Mouse (Mus musculus): ENCODE results near the gene Gm28048. TPM values are rescaled to one million over a fixed set of nuclear protein-coding genes. Genes with fewer than 3 reads are reported as not detected.
A peak's percentile ranks its signal among the peaks of the same experiment; 100 is the strongest.

Gene Gm28048
- total RNA-seq, 2 experiments from 2014 or later: 11.3 to 16.0 TPM

DNA sequence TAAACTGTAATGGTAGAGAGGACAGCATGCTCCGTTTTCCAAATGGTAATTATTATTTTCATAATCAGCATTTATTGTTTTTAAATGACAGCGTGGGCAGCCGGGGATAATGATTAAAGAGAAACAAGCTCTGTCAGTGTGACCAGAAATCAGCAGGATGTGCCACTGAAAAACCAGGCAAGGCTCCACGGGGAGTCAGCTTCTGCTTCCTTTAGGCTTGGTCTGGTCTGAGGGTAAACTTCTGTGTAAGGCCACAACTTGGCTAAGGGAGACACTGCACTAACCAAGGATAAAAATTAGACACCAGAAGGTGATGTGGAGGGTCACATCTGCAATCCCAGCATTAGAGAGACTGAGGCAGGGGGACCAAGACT, 109.6 kb downstream of the Gm28048 start:
- DNase-seq (ENCODE audit: low spot score in 2 of 2): no peak
- intact Hi-C loops (cut with DNase I): no loop called here

DNA sequence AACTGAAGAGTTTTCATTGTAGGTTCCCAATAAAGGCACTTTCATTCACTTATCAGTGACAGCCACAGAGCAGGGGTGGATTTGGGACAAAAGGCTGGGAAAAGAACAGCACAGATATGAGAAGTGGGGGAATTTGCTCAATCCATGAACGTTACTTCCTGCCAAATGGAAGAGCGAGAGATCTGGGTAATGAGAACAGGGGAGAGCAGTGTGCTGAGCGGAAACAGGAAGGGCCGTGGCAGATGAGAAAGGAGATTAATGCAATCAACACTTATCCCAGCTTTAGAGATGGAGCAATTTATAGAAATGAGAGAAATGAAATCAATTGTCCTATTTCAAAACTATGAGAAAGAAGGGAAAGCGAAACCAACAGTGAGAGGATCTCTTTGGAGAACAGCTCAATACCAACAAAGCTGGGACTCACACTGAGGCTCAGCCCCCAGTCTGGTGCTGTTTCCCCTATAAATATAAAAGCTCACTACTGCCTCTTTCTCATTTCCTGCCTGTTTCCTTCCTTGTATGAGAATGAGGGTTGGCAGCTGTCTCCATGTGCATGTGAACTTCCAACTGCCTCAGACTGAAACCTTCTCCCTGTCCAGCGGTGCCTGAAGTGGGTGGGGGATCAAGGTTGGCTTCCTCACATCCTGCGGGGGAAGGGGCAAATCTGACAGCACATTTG, 110.1 kb downstream of the Gm28048 start:
- intact Hi-C loops (cut with DNase I): no loop called here
- no peak for DNase-seq (ENCODE audit: low spot score in 2 of 2)

DNA sequence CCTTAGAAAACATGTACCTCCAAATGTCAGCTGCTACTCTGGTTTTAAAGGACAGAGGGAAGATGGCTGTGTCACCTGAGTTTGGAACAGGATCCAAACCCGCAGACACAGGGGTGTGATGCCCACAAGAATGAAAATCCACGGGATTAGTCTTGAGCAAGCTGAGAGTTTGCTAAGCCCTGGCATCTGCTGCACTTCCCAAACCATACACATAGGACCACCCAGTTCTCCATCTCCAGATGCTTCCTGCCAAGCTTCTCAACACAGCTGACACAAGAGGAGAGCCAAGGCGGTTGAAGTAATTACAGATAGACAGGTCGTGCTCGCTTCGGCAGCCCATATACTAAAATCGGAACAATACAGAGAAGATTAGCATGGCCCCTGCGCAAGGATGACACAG, 113.3 kb downstream of the Gm28048 start:
- no peak for DNase-seq (ENCODE audit: low spot score in 2 of 2)
- intact Hi-C loops (cut with DNase I): no loop called here

DNA sequence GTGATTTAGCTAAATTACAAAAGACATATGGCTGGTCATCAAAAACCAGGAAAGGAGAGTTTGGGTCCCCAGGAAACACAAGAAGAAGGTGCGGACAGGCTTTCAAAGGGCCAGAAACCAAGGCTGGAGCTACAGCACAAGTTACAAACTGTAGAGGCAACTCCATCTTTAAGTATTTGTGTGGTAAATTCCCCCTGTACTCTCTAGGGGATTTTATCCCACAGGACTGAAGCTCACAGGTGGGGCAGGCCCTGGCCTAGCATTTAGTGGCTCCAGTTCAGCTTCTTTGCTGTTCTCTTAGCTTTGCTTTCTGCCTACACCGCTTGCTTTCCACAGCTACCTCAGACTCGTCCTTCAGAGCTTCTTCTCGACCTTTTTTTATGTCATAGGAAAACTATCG, 114.2 kb downstream of the Gm28048 start:
- intact Hi-C loops (cut with DNase I): no loop called here
- no peak for DNase-seq (ENCODE audit: low spot score in 2 of 2)

DNA sequence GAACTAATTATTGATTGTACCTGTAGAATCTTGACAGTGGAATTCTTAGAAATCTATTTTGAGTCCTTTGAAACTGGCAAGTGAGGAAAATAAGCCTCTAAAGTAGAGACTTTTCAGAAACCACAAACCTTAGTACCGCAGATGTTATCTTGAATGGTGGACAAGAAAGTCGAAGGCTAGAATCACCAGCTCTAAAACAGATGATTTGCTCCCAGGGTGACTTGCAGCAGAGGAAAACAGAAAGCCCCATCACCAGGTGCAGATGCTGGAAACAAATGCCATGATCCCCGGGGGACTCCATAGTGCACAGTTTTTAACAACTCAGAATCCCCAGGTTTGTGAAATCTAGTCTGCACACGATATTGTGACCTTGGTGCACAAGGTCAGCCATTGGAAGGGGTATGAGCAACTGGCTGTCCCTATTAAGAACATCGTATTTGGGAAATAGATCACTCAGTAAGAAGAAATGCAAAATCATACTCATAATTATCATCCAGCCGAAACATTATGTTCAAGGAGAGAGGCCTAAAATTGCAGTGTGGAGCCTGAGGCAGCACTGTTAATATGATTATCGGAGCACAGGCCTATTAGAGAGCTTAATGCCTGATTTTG, 116.1 kb downstream of the Gm28048 start:
- no peak for DNase-seq (ENCODE audit: low spot score in 2 of 2)
- intact Hi-C loops (cut with DNase I): no loop called here

DNA sequence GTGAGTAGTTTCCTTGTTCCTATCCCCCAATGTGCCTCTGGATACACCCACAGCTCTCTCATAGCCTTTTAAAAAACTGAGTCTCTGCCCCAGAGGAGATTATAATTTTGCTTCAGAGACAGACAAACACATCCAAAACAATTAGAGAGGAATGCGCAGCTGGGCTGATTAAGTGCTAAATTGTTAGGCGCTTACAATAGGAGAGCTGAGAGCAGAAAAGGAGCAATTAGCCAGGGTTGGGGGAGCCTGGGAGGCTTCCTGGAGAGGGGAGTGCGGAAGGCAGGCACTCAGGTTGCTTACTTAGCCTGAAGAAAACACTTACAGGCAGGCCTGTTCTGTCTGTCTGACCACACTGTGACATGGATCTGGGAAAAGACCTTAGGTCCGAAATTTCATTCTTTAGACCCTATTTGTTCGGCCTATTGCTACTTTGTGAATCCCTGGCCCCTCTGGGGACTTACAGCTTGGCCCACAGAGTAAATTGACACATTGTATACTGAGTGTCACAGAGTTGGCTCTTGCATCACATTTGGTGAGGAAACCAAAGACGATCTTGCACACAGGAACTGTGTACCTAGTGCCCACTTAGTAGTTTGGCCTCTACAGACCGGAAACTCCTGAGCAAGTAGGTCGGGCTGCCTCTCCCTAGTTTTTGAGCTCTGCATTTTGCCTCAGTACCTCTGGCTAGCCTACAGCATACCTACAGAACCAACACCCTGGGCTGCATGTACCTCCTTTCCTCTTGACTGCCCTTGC, 117.4 kb downstream of the Gm28048 start:
- intact Hi-C loops (cut with DNase I): no loop called here
- DNase-seq (ENCODE audit: low spot score in 2 of 2): no peak

DNA sequence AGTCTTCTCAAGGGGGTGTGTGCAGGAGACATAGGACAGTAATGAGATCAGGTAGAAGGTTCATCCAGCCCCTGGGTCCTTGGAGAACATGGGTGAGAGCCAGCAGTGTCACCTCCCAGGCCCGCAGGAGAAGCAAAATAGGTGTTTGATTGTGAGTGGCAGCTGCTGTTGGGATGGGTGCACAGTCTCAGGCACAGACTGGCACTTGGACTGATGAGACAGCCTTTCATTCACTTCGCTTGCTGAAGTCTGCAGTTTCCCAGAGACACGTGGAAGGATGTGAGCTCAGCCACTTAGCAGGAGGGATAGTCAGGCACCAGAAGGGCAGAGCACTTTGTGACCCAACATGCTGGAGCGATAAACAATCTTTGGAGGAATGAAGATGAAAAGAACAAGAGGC, 118.3 kb downstream of the Gm28048 start:
- DNase-seq (ENCODE audit: low spot score in 2 of 2): no peak
- intact Hi-C loops (cut with DNase I): no loop called here

DNA sequence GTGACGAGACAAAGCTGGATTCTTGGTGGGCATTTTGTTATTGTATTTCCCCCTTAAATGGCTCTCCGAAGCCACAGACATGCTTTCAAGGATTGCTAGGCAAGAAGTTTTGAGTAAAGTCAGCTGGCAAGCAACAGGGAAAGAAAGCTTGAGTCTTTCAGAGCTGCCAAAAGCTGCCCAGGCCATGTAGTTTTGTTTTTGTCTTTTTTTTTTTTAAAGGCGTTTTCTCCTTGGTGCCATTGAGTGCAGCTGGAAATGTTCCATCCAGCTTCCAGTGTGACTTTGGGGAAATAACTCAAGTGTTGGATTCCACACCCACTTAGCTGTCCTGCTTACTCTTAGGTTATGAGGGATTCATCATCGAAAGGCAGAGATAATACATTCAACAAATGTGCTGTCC, 120.6 kb downstream of the Gm28048 start:
- DNase-seq (ENCODE audit: low spot score in 2 of 2): no peak
- intact Hi-C loops (cut with DNase I): no loop called here

DNA sequence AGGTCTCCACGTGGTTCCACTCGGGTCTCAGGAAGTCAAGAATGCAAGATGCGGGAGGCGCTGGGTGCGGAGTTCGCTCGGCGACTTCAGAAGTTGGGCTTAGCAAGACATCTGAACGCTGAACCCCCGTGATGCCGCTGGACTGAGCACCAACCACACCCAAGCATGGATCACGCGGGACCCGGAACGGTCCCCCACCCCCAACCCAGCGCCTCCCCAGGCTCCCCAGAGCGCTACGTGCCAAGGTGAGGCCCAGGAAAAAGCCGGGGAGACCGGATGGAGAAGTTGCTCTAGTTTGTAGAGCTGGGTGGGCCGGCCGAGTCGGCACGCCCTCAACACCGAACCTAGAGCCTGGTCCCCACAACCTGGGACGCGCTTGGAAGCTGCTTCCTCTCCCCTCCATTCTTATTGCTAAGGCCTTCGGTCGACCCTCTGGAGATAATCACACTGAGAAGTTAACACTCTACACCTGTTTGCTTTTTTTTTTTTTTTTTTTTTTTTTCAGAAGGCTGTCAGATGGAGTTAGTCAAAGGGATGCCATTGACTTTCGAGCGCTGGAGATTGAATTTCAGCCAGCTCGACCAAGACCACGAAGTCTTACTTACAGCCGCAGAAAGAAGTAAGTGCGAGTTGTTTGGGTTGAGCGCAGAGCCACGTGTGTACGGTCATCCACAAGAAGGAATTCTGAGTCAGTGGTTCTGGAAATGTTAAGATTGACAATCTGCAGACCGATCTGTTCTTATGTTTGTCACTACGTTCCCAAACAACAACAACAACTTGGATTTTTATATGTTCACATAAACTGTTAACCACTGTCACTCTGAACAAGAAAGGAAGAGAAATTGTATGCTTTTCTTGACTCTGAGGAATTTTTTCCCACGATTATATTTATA, 121.3 kb downstream of the Gm28048 start, which contains the start of gene B3gnt2:
Gene B3gnt2, minus strand, starts transcription at position 627 of the 893 bp plus-strand sequence.
- intact Hi-C loops (cut with DNase I): no loop called here
- DNase-seq (ENCODE audit: low spot score in 2 of 2): no peak

DNA sequence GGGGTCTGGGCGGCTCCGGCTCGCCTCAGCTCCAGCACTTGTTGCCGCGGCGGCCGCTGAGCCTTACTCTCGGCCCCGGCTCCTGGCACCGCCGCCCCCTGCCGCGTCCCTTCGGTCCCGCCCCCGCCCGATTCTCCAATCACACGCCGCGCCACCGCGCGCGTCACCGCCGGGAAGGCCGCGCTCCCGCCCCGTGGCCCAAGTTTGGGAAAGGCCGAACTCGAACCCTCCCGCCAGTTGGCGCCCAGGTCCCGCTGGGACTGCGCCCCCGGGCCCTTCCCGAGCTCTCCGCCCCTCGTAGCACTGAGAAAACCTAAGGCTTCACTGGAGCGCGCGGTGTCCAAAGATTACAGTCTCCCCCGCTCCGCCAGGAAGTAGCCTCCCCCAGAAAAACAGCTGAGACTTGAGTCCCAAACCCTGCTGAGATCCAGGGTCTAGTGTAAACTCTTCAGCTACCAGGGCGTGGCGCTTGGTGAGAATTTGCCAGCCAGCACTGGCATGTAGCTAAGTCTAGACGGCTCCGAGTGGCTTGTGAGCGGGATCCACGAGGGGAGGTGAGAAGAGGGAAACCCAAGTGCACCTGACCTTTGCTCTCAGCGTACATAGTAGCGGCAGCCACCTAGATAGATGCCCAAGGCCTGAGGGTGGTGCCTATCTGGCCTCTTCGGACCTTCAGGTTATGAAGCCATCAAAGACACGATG, 122.1 kb downstream of the Gm28048 start:
- intact Hi-C loops (cut with DNase I): loop anchor here (2.0 to 5.0 kb wide), 3 partner anchors 15 to 227 kb away; no protein-coding TSS in a partner anchor

DNA sequence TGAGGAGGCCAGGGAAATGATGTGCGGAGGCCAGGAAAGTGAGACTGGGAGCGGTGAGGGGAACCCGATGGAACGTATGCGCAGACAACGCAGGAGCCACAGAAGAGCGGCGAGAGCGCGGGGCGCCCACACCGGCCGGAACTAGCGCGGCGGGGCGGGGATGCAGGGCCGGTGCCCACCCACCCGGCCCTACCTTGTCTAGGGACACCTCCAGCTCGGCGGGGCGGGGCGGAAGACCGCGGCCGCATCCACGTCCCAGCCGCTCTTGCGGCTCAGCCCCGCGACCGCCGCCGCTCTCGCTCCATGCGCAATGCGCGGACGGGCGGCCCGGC, 122.6 kb downstream of the Gm28048 start:
- DNase-seq (ENCODE audit: low spot score in 2 of 2): peak in 1 of 2 experiments; percentile 33
- intact Hi-C loops (cut with DNase I): loop anchor here (2.0 to 5.0 kb wide), 3 partner anchors 14 to 227 kb away; no protein-coding TSS in a partner anchor

More for the DNA sequence above, 122.1 kb downstream of the Gm28048 start:
- peak; percentile 76 to 83 for DNase-seq (ENCODE audit: low spot score in 2 of 2)

DNA sequence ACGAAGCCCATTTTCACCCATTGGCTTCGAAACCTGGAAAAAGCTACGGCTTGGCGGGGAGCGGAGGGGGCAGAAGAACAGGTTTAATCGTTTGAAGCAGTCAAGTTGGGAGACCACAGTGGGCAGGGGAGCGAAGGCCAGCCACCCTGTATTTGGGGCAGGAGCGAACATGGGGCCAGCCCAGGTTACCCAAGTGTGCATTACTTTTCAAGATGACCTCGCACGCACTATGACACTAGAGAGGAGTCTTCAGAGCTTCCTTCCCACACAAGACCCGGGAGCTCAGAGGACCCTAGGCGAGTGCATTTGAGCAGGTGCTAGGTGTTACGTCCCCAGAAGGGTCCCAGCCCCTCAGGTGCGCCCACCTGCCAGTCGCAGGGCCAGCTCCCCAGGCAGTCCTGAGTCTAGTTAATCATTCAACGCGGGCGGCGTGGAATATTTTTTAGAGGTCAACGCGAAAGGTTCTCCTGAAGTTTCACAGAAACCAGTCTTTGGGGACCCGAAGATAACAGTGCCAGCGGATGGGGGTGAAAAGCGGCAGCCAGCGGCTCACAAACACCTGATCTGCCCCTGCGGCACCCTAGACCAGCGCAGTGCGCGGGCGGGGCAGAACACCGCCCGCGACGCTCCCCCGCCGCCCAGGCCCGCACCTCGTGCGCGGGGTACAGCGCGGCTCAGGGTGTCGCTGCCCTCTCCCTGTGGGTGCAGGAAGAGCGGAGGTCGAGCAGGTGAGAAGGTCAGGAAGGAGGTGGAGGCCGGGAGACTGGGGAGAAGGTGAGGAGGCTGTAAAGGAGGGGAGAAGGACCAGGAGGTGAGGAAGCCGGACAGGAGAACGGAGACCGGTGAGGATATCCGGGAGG, 123.2 kb downstream of the Gm28048 start:
- DNase-seq (ENCODE audit: low spot score in 2 of 2): no peak
- intact Hi-C loops (cut with DNase I): loop anchor here (2.0 to 5.0 kb wide), 3 partner anchors 14 to 226 kb away; no protein-coding TSS in a partner anchor

DNA sequence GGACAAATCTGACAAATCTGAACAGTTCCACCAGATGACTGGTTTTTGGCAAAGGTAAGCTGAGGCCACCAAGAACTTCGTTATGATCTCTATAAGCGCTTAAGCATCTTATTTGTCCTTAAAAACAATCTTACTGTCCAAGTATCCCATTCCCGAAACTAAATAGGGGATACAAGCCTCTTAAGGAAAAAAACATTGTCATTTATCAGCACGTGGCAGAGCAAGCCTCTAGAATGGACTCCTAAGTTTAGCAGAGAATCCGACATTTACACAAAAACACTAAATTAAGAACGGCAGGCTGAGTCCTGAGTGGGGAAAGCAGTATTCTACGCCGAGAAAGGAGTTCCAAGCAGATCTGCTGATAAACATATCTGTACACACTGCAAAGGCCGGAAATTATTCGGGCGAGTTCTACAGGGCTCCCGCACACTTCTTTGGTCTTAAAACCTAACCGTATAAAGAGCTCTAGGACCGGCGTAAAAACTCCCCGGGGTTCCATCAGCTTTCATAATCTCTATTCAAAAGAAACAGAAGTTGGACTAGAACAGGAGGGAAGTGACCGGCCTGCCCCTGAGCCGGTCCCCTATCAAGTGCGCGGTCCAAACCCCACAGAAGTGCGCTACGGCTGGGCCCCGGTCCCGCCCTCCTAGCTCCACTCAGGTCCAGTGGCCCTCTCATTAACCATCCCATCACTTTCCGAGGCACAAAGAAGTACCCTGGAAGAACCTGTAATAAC, 124.0 kb downstream of the Gm28048 start:
- DNase-seq (ENCODE audit: low spot score in 2 of 2): no peak
- intact Hi-C loops (cut with DNase I): loop anchor here (2.0 to 5.0 kb wide), 3 partner anchors 13 to 226 kb away; no protein-coding TSS in a partner anchor

DNA sequence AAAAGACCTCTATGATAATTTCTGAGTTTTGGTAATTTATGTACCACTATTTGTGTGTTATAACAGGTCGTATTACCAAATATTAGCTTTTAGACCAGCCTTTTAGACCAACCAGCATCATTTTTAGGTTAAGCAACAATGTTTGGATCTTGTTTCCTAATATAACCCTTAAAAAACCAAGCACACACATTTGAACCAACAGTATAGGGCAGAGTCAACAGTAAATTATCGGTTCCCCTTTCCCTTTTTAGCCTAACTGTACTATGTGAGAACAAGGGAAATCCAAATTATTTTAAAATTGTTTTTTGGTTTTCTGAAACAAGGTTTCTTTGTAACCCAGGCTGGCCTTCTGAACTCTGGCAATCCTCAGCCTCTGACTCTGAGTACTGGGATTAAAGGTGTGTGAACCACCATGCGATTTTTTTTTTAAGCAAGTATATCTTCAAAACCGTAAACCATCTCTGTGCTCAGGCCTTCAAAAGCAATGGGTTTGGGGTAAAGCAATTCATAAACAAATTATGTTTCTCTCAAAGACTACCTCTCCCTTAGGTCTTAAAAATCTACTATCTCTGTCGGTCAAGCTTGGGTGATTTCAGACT, 124.7 kb downstream of the Gm28048 start:
- DNase-seq (ENCODE audit: low spot score in 2 of 2): no peak
- intact Hi-C loops (cut with DNase I): loop anchor here (5.0 kb wide), 2 partner anchors 80 to 225 kb away; no protein-coding TSS in a partner anchor

DNA sequence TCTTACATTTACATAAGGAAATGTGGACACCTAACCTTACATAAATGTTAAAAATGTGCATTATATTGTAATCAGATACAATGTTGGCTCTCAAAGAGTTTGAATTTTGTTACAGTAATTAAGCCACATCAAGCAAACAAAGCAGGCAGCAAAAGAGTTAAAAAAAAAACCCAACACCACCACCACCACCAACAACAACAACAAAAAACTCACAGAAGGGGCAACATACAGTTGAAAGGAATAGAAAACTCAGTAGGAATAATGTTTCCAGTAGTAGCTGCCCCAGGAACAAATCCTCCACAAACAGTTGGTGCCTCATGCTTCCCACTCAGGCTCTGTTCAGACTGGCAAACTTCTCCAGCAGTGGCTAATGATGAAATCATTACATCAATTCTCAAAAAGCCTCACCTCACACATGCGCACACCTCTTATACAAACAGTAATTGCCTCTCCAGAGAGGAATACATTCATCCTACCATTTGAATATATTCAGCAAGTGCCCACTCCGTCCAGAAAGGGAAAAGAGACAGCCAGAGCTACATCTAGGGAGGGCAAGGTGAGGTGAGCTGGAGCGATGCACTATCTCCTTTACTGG, 125.4 kb downstream of the Gm28048 start:
- intact Hi-C loops (cut with DNase I): loop anchor here (5.0 kb wide), 2 partner anchors 81 to 224 kb away; no protein-coding TSS in a partner anchor
- DNase-seq (ENCODE audit: low spot score in 2 of 2): peak in 1 of 2 experiments; percentile 37

DNA sequence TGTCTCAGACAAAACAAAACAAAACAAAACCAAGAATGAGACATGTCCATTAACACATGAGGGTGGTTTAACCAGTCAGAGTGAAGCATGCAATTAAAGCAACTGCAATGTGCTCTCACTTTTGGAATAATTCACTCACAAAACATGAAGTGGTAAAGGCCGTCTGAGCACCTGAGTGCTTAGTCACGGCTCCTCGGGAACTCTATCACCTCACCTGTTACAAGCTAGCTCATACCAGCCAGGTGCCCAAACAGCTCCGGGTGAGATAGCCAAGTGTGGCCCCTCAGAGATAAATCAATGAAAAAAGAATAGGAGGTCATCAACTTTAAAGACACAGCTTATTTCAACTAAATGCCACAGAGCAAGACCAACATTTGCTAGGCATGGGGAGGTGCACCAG, 127.3 kb downstream of the Gm28048 start:
- intact Hi-C loops (cut with DNase I): no loop called here
- DNase-seq (ENCODE audit: low spot score in 2 of 2): no peak

Measured in left cerebral cortex, postnatal 25 days (tissue).